Mouse (Mus musculus) lung, postnatal 0 days (tissue): ENCODE data around the gene Klhl9. TPM values are rescaled to one million over a fixed set of nuclear protein-coding genes. Genes with fewer than 3 reads are reported as not detected.
A peak's percentile ranks its signal among the peaks of the same experiment; 100 is the strongest.
"Not testable (repeated sequence)": the region's sequence is repeated elsewhere in the genome, so short reads cannot be mapped to it uniquely, and the experiment has no call there.

Source experiments
- ATAC-seq: fragments of 200-750 bp; cut with Nextera tagmentation; 2 replicates; pipeline ENCODE4 v1.8.0; 2017; ENCODE audit warnings: moderate library complexity
- DNase-seq: peaks from one replicate; pipeline ENCODE4 v3.0.0-alpha.2; 2016; ENCODE audit warnings: low spot score
- H3K27ac ChIP-seq: fragments of 300-500 bp; sonication (generic); 2 replicates; pipeline ENCODE4 v1.5.1; 2014; ENCODE audit warnings: antibody characterized with exemption, mild to moderate bottlenecking, low read length, mixed read lengths
- H3K27me3 ChIP-seq: fragments of 300-500 bp; sonication (generic); replicated peaks from 2 replicates; pipeline ENCODE4 v1.6.1; 2014; ENCODE audit warnings: low read length, mixed read lengths; ENCODE audit not compliant: insufficient read depth
- H3K36me3 ChIP-seq: fragments of 300-500 bp; sonication (generic); 2 replicates; pipeline ENCODE4 v1.6.1; 2014; ENCODE audit warnings: low read length, mixed read lengths; ENCODE audit not compliant: insufficient read depth
- H3K4me1 ChIP-seq: fragments of 300-500 bp; sonication (generic); 2 replicates; pipeline ENCODE4 v1.6.1; 2014; ENCODE audit warnings: antibody characterized with exemption, low read depth, low read length, mixed read lengths; ENCODE audit not compliant: insufficient read depth
- H3K4me2 ChIP-seq: fragments of 300-500 bp; sonication (generic); replicated peaks from 2 replicates; pipeline ENCODE4 v1.6.1; 2014; ENCODE audit warnings: low read depth, mild to moderate bottlenecking, low read length, moderate library complexity, mixed read lengths
- H3K4me3 ChIP-seq: fragments of 300-500 bp; sonication (generic); 2 replicates; pipeline ENCODE4 v1.5.1; 2014; ENCODE audit warnings: low read depth, low read length
- H3K9ac ChIP-seq: fragments of 300-500 bp; sonication (generic); replicated peaks from 2 replicates; pipeline ENCODE4 v1.6.1; 2014; ENCODE audit warnings: low read depth, mild to moderate bottlenecking
- H3K9me3 ChIP-seq: fragments of 300-500 bp; sonication (generic); 2 replicates; pipeline ENCODE4 v1.6.1; 2016; ENCODE audit warnings: low read length, mixed read lengths
- CTCF ChIP-seq: IDR thresholded peaks from 2 replicates; pipeline ENCODE4 v1.5.1; 2016; ENCODE audit warnings: antibody characterized with exemption, mild to moderate bottlenecking
- EP300 ChIP-seq: IDR thresholded peaks from 2 replicates; pipeline ENCODE4 v1.6.1; 2016; ENCODE audit warnings: antibody characterized with exemption, mild to moderate bottlenecking, control low read depth
- WGBS: fragments of 180-500 bp; shearing (Covaris S2); extraction: QIAGEN DNeasy Blood & Tissue Kit; methylation state at CpG from one replicate; pipeline ENCODE4 v1.1.7; 2014; 5-methylcytosine and 5-hydroxymethylcytosine counted together
- polyA plus RNA-seq: library from polyadenylated mRNA; unstranded; fragments of >200 nt; fragmentation: Nextera tagmentation; extraction: Ambion mirVana; gene quantifications from 2 replicates; pipeline ENCODE4 v1.2.1, GENCODE M21; 2015

Gene Klhl9
- polyA plus RNA-seq, result 54.1 and 59.7 TPM in 2 replicates

DNA sequence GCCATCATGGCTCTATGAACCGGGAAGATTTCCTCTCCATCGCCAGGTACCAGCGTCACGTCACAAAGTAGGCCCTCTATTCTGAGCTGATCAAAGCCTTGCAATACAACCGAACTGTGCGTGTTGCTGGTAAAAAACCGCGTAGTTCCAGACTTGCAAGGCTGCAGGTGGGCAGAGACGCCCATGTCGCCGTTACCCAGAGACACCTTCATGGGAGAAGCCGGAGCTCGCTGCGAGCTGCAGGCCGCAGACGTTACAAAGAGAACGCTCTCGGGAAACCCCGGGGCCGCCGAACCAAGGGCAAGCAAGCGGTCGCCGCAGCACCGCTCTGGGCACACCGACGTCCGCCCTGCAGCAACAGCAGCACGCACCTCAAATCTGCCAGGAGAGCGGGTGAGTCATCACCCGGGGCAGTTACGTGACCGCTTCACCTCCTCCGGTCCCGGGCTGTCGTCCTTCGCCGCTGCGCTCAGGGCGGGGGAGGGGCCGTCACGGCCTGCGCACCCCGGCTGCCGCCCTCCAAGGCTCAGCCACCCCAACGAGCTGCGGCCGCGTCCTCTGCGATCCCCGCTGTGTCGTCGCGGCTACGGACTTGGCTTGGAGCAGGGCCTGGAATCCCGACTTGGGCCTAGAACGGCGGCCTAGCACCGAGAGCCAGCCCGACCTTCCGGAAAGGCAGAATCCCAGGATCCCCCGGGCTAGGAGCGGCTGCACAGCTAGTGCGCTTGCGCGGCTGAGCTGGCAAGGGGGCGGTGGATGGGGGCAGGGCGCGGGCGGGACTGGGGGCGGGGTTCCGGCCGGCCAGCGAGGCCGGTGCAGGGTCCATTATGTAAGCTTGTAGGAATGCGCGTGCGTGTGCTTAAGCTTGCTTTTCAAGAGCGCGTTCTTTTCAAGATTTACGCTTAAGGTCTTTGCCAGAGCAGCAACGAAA, at the start of gene Klhl9, which contains the start of gene Gm26566:
Gene Klhl9, minus strand, starts transcription at position 675 of the 931 bp plus-strand sequence.
Gene Gm26566, plus strand, starts transcription at position 15 of the 931 bp plus-strand sequence.
- Histone ChIP-seq H3K27me3 (no peaks in the 10 kb centered on the region), H3K9me3 (no peaks in the 10 kb centered on the region), H3K4me2 (peak within 1 kb of the TSS; percentile 69), H3K9ac (peak within 1 kb of the TSS; percentile 90), H3K36me3 (no peaks in the 10 kb centered on the region), H3K27ac (peak within 1 kb of the TSS; percentile 99), H3K4me3 (peak within 1 kb of the TSS; percentile 88), H3K4me1 (peaks cover 23% of the 10 kb centered on the region; the same call in 1 of the 2 replicates)
- ATAC-seq, result peak; percentile 97
- WGBS, result 2% methylated on average over 79 of the region's 82 CpGs
- DNase-seq, result peak; percentile 98
- TF ChIP-seq EP300 (no peak), CTCF (no peak)

DNA sequence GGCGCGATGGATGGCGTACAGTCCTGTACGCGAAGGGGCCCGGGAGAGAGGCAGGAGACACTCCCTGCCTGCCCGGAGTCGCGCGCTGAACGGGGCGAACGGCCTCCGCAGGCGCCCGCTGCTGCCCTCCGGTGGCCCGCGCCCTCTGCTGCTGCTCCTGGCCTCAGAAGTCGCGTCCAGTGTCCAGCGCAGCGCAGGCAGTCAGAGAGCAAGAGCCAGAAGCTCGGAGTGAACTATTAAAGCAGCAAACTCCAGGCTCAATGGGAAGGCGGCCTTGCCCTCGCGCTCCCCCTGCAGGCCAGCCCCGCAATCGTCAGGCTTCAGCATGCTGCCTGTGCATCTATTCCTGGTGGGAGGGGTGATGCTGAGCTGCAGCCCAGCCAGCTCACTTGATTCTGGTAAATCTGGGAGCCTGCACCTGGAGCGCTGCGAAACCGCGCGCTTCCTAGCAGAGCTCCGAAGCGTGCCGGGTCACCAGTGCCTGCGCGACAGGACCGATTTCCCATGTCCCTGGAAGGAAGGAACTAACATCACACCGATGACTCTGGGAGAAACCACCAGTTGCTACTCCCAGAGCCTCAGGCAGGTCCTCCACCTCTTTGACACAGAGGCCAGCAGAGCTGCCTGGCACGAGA, 41.2 kb upstream of the Klhl9 start:
- H3K27me3 ChIP-seq, H3K4me1 ChIP-seq, H3K27ac ChIP-seq, H3K9ac ChIP-seq, H3K9me3 ChIP-seq, H3K36me3 ChIP-seq: not testable (repeated sequence)
- ATAC-seq (peak; percentile 47; the same call in 1 of the 2 replicates), DNase-seq (peak; percentile 92)
- Histone ChIP-seq H3K4me2 (0 out of 2 replicates have a peak overlapping the region, but pooled peaks have one; percentile 17), H3K4me3 (peak overlapping the region; percentile 8; the same call in 1 of the 2 replicates)
- TF ChIP-seq CTCF, result peak; percentile 70
- WGBS, result 5% methylated on average over 21 of the region's 42 CpGs

DNA sequence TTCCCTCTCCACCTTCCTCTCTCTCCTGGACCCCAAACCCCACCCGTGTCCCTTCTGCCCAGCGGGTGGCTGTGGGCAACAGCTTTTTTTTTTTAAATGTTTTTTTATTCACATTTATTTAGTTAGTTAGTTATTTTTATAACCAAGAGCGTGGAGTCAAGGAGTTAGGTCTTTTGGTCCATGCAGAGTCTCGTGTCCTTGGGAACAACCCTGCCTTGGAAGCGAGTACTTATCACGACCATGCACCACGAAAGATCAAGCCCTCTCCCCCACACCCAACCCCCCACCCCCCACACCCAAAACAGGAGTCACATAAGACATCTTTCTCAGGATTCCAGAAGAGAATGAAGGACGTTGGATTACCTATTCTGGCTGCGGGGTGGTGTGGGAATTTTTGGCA, 40.1 kb upstream of the Klhl9 start:
- not testable (repeated sequence) for H3K36me3 ChIP-seq, H3K9ac ChIP-seq, H3K4me2 ChIP-seq, H3K4me3 ChIP-seq, H3K27ac ChIP-seq, H3K27me3 ChIP-seq, ATAC-seq, H3K4me1 ChIP-seq, DNase-seq, H3K9me3 ChIP-seq
- 50% methylated on average over 8 of the region's 9 CpGs for WGBS

DNA sequence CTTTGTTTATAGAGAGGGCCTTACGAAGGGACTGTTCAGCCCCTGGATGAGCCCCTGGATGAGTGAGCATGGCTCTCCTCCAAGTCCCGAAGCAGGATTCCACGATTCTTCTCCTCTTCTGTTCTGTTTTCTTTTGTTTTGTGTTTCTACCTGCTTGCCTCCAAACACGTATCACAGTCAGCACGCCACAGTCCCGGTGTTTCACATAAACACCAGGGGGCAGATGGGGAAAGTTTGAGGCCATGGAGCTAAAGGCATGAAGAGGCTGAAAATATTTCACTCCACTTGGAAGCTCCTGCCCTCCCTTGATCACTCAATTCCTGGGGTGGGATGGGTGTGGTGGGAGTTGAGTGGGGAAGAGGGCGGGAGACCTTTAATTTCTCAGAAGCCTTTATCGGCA, 39.5 kb upstream of the Klhl9 start:
- not testable (repeated sequence) for ATAC-seq, H3K4me1 ChIP-seq, H3K4me3 ChIP-seq, H3K27me3 ChIP-seq, H3K27ac ChIP-seq, H3K9ac ChIP-seq, H3K36me3 ChIP-seq, DNase-seq, H3K9me3 ChIP-seq, H3K4me2 ChIP-seq
- WGBS, result 72% methylated on average over 6 of the region's 8 CpGs

DNA sequence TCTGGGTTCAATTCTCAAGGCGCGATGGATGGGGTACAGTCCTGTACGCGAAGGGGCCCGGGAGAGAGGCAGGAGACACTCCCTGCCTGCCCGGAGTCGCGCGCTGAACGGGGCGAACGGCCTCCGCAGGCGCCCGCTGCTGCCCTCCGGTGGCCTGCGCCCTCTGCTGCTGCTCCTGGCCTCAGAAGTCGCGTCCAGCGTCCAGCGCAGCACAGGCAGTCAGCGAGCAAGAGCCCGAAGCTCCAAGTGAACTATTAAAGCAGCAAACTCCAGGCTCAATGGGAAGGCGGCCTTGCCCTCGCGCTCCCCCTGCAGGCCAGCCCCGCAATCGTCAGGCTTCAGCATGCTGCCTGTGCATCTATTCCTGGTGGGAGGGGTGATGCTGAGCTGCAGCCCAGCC, 38.2 kb upstream of the Klhl9 start:
- not testable (repeated sequence) for H3K27me3 ChIP-seq, H3K9me3 ChIP-seq, ATAC-seq, H3K36me3 ChIP-seq, H3K27ac ChIP-seq, H3K4me1 ChIP-seq, H3K4me2 ChIP-seq, H3K9ac ChIP-seq
- TF ChIP-seq CTCF, result peak; percentile 74
- peak; percentile 93 for DNase-seq
- peak overlapping the region; percentile 25; the same call in 1 of the 2 replicates for H3K4me3 ChIP-seq
- WGBS, result 2% methylated on average over 19 of the region's 28 CpGs

DNA sequence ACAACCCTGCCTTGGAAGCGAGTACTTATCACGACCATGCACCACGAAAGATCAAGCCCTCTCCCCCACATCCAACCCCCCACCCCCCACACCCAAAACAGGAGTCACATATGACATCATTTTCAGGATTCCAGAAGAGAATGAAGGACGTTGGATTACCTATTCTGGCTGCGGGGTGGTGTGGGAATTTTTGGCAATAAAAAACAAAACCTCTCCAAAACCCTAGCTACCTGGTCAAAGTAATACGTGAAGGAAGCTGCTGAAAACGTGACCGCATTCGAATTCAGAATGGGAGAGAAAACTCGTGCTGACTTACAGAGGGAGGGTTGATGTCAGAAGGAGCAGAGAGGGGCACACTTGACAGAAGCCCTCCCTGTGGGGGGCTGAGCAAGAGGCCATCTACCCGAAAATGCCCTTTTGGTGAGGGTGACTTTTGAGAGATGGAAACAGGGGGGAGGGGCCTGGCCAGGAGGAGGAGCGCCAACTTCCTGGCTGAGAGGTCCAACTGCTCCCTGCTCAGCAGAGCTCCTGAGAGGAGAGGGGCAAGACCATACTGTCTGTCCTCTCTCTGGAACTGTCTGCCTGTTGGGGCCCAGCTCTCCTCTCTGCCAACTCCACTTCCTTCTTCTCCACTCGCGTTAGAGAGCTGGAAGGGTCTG, 37.5 kb upstream of the Klhl9 start, which contains the start of gene Gm13283:
Gene Gm13283, plus strand, starts transcription at position 510 of the 659 bp plus-strand sequence.
- not testable (repeated sequence) for H3K27ac ChIP-seq, H3K27me3 ChIP-seq, DNase-seq, H3K9me3 ChIP-seq, ATAC-seq, H3K4me2 ChIP-seq, H3K36me3 ChIP-seq, H3K4me1 ChIP-seq, H3K9ac ChIP-seq
- WGBS, result 17% methylated on average over 8 of the region's 14 CpGs
- peak within 1 kb of the TSS; percentile 25; the same call in 1 of the 2 replicates for H3K4me3 ChIP-seq

DNA sequence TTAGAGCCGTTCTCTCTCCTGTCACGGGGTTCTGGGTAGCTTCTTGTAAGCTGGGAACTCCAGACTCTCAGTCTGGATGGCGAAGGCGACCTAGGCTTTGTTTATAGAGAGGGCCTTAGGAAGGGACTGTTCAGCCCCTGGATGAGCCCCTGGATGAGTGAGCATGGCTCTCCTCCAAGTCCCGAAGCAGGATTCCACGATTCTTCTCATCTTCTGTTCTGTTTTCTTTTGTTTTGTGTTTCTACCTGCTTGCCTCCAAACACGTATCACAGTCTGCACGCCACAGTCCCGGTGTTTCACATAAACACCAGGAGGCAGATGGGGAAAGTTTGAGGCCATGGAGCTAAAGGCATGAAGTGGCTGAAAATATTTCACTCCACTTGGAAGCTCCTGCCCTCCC, 36.5 kb upstream of the Klhl9 start:
- 88% methylated on average over 9 of the region's 9 CpGs for WGBS
- H3K27ac ChIP-seq, DNase-seq, ATAC-seq, H3K27me3 ChIP-seq, H3K4me1 ChIP-seq, H3K4me2 ChIP-seq, H3K9me3 ChIP-seq, H3K4me3 ChIP-seq, H3K36me3 ChIP-seq, H3K9ac ChIP-seq: not testable (repeated sequence)
